Mouse (Mus musculus) MEL (cell line): ENCODE data around the gene Ttc9b. TPM values are rescaled to one million over a fixed set of nuclear protein-coding genes. Genes with fewer than 3 reads are reported as not detected.

Experiments used
- DNase-seq: peaks from one replicate; pipeline ENCODE4 v3.0.0; 2011; ENCODE audit warnings: low read depth, low spot score
- H3K27ac ChIP-seq: 2 replicates; pipeline ENCODE4 v1.5.1; 2012; ENCODE audit warnings: low read depth, mild to moderate bottlenecking, control low read depth, low read length, moderate library complexity; ENCODE audit not compliant: control insufficient read depth
- H3K27me3 ChIP-seq, 2 experiments: fragments of 150-350 bp in 1 of 2; sonication (generic) in 1 of 2; 2 replicates each; pipeline ENCODE4 v1.6.1; 2012; ENCODE audit warnings: low read length in 2 of 2, mild to moderate bottlenecking in 2 of 2, improper control_type of control experiment in 1 of 2, moderate library complexity in 1 of 2; ENCODE audit not compliant: insufficient read depth in 2 of 2, control insufficient read depth in 1 of 2
- H3K36me3 ChIP-seq, 2 experiments: 2 replicates each; pipeline ENCODE4 v1.6.1; 2012 to 2014; ENCODE audit warnings: low read length in 2 of 2, improper control_type of control experiment in 1 of 2, inconsistent platforms in 1 of 2, mild to moderate bottlenecking in 1 of 2; ENCODE audit not compliant: insufficient read depth in 2 of 2, control insufficient read depth in 1 of 2
- H3K4me1 ChIP-seq, 2 experiments: fragments of 150-350 bp in 1 of 2; sonication (generic) in 1 of 2; 2 replicates each; pipeline ENCODE4 v1.6.1; 2012; ENCODE audit warnings: low read length in 2 of 2, improper control_type of control experiment in 1 of 2, mild to moderate bottlenecking in 1 of 2; ENCODE audit not compliant: insufficient read depth in 2 of 2, control insufficient read depth in 1 of 2
- H3K4me3 ChIP-seq, 2 experiments: fragments of 150-350 bp in 1 of 2; sonication (generic) in 1 of 2; 2 replicates each; pipeline ENCODE4 v1.5.1; 2012; ENCODE audit warnings: low read depth in 2 of 2, low read length in 2 of 2, mild to moderate bottlenecking in 2 of 2, moderate library complexity in 2 of 2, control low read depth in 1 of 2, improper control_type of control experiment in 1 of 2; ENCODE audit not compliant: control insufficient read depth in 1 of 2, insufficient read depth in 1 of 2
- H3K79me2 ChIP-seq: 2 replicates; pipeline ENCODE4 v1.6.1; 2012; ENCODE audit warnings: mild to moderate bottlenecking, low read length, moderate library complexity; ENCODE audit not compliant: control insufficient read depth, poor library complexity, insufficient read depth
- H3K9ac ChIP-seq: 2 replicates; pipeline ENCODE4 v1.6.1; 2012; ENCODE audit warnings: low read depth, mild to moderate bottlenecking, control low read depth, low read length, moderate library complexity; ENCODE audit not compliant: control insufficient read depth, poor library complexity, severe bottlenecking
- H3K9me3 ChIP-seq: fragments of 150-350 bp; sonication (generic); replicated peaks from 2 replicates; pipeline ENCODE4 v1.6.1; 2012; ENCODE audit warnings: mild to moderate bottlenecking, low read length, improper control_type of control experiment, moderate library complexity; ENCODE audit not compliant: insufficient read depth
- CHD1 ChIP-seq: IDR thresholded peaks from 2 replicates; pipeline ENCODE4 v1.6.1; 2012; ENCODE audit warnings: low read depth, mild to moderate bottlenecking, inconsistent platforms, low read length, improper control_type of control experiment
- CHD2 ChIP-seq: IDR thresholded peaks from 2 replicates; pipeline ENCODE4 v1.6.1; 2011; ENCODE audit warnings: low read length, improper control_type of control experiment
- E2F4 ChIP-seq: IDR thresholded peaks from 2 replicates; pipeline ENCODE4 v1.6.1; 2011; ENCODE audit warnings: low read depth, low read length, improper control_type of control experiment, borderline replicate concordance
- EP300 ChIP-seq, 2 experiments: IDR thresholded peaks; 2 replicates each; pipeline ENCODE4 v1.6.1; 2011; ENCODE audit warnings: improper control_type of control experiment in 2 of 2, low read length in 2 of 2, low read depth in 1 of 2, mild to moderate bottlenecking in 1 of 2
- ETS1 ChIP-seq: IDR thresholded peaks from 2 replicates; pipeline ENCODE4 v1.6.1; 2012; ENCODE audit warnings: low read depth, mild to moderate bottlenecking, inconsistent platforms, low read length, improper control_type of control experiment, moderate library complexity
- GABPA ChIP-seq: IDR thresholded peaks from 2 replicates; pipeline ENCODE4 v1.6.1; 2012; ENCODE audit warnings: low read depth, mild to moderate bottlenecking, inconsistent platforms, low read length, improper control_type of control experiment, moderate library complexity
- JUND ChIP-seq: IDR thresholded peaks from 2 replicates; pipeline ENCODE4 v1.6.1; 2011; ENCODE audit warnings: low read depth, mild to moderate bottlenecking, improper control_type of control experiment, low read length
- MAFK ChIP-seq: IDR thresholded peaks from 2 replicates; pipeline ENCODE4 v1.6.1; 2011; ENCODE audit warnings: low read depth, mild to moderate bottlenecking, low read length, improper control_type of control experiment, borderline replicate concordance
- MEF2A ChIP-seq: IDR thresholded peaks from 2 replicates; pipeline ENCODE4 v1.6.1; 2014; ENCODE audit warnings: low read depth, mild to moderate bottlenecking, inconsistent platforms, low read length, improper control_type of control experiment; ENCODE audit not compliant: poor library complexity, insufficient replicate concordance, severe bottlenecking; ENCODE audit errors: extremely low read depth
- MXI1 ChIP-seq: IDR thresholded peaks from 2 replicates; pipeline ENCODE4 v1.6.1; 2011; ENCODE audit warnings: mild to moderate bottlenecking, low read depth, low read length, improper control_type of control experiment
- MYB ChIP-seq: IDR thresholded peaks from 2 replicates; pipeline ENCODE4 v1.6.1; 2011; ENCODE audit warnings: mild to moderate bottlenecking, low read depth, low read length, improper control_type of control experiment
- NRF1 ChIP-seq: IDR thresholded peaks from 2 replicates; pipeline ENCODE4 v1.6.1; 2014; ENCODE audit warnings: low read depth, mild to moderate bottlenecking, inconsistent platforms, low read length, improper control_type of control experiment, moderate library complexity; ENCODE audit not compliant: poor library complexity, insufficient read depth, severe bottlenecking
- POLR2A ChIP-seq, 2 experiments: IDR thresholded peaks; 2 replicates each; pipeline ENCODE4 v1.6.1; 2011 to 2012; ENCODE audit warnings: low read length in 2 of 2, mild to moderate bottlenecking in 2 of 2, control low read depth in 1 of 2, improper control_type of control experiment in 1 of 2, low read depth in 1 of 2, moderate library complexity in 1 of 2; ENCODE audit not compliant: control insufficient read depth in 1 of 2, insufficient read depth in 1 of 2, poor library complexity in 1 of 2
- POLR2AphosphoS2 ChIP-seq: IDR thresholded peaks from 2 replicates; pipeline ENCODE4 v1.6.1; 2011; ENCODE audit warnings: low read length, improper control_type of control experiment
- RAD21 ChIP-seq: IDR thresholded peaks from 2 replicates; pipeline ENCODE4 v1.6.1; 2011; ENCODE audit warnings: mild to moderate bottlenecking, low read depth, low read length, improper control_type of control experiment
- RCOR1 ChIP-seq: IDR thresholded peaks from 2 replicates; pipeline ENCODE4 v1.6.1; 2012; ENCODE audit warnings: low read depth, mild to moderate bottlenecking, inconsistent platforms, low read length, improper control_type of control experiment
- SIN3A ChIP-seq: IDR thresholded peaks from 2 replicates; pipeline ENCODE4 v1.6.1; 2012; ENCODE audit warnings: low read length, improper control_type of control experiment, inconsistent platforms
- TAL1 ChIP-seq: IDR thresholded peaks from 2 replicates; pipeline ENCODE4 v1.6.1; 2012; ENCODE audit warnings: mild to moderate bottlenecking, inconsistent platforms, low read length, moderate library complexity, mixed read lengths
- TCF12 ChIP-seq: IDR thresholded peaks from 2 replicates; pipeline ENCODE4 v1.6.1; 2014; ENCODE audit warnings: low read depth, mild to moderate bottlenecking, inconsistent platforms, low read length, improper control_type of control experiment, moderate library complexity
- ZC3H11A ChIP-seq: IDR thresholded peaks from 2 replicates; pipeline ENCODE4 v1.6.1; 2012; ENCODE audit warnings: low read depth, mild to moderate bottlenecking, inconsistent platforms, low read length, improper control_type of control experiment
- ZKSCAN1 ChIP-seq: IDR thresholded peaks from 2 replicates; pipeline ENCODE4 v1.6.1; 2012; ENCODE audit warnings: low read depth, mild to moderate bottlenecking, inconsistent platforms, low read length, improper control_type of control experiment, moderate library complexity
- ZMIZ1 ChIP-seq: IDR thresholded peaks from 2 replicates; pipeline ENCODE4 v1.6.1; 2012; ENCODE audit warnings: low read depth, mild to moderate bottlenecking, inconsistent platforms, low read length, improper control_type of control experiment, moderate library complexity
- polyA plus RNA-seq, 2 experiments: library from polyadenylated mRNA; stranded (reverse) in 1 of 2; unstranded in 1 of 2; fragments of >175 nt in 1 of 2; fragments of >200 nt in 1 of 2; gene quantifications; 2 replicates each; pipeline versions ENCODE4 v1.2.1 to v1.2.4; 2012; ENCODE audit warnings: low replicate concordance in 2 of 2, low read depth in 1 of 2; ENCODE audit not compliant: insufficient read length in 2 of 2, insufficient read depth in 1 of 2, missing spikeins in 1 of 2
- total RNA-seq: library from RNA; depleted of rRNA; stranded (reverse); fragments of 300-350 nt; gene quantifications from 2 replicates; pipeline ENCODE4 v1.2.3, GENCODE M21; 2012

Gene Ttc9b
- total and polyA plus RNA-seq, 3 experiments, result 0.19 TPM; not detected in 1

DNA sequence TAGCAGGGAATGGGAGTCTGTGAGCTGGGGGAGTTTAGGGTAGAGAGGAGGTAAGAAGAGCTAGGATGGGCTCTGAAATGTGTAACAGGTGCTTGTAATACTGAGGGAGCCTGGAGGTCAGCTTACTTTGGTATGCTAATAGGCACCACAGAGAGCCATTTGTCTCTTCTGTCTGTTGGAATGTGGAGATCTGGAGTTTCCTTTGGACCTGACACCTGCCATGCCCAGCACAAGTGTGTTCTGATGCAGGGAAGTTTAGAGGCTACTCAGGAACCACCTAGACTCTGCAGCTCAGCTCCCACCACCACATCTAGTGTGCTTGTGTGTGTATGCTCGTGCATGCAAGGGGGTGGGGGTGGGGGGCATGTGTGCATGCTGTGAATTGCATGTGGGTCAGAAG lies 31.5 kb upstream of the Ttc9b start:
- Histone ChIP-seq H3K4me1 (no peaks in the 10 kb centered on the region), H3K27me3 (no peaks in the 10 kb centered on the region), H3K27ac (no peak overlapping the region), H3K9ac (no peak overlapping the region), H3K4me3 (no peak overlapping the region), H3K9me3 (no peaks in the 10 kb centered on the region), H3K79me2 (no peaks in the 10 kb centered on the region), H3K36me3 (peaks cover 0 to 13% of the 10 kb centered on the region in 2 experiments; a peak in 2 of 4 replicates)
- DNase-seq, result no peak
- TF ChIP-seq ZC3H11A (no peak), EP300 (IDR thresholded peaks at IDR 0.05; ENCODE audit: low read depth in 1 of 2, low read length in 2 of 2) (no peak), RCOR1 (no peak), ZMIZ1 (no peak), MAFK (no peak), NRF1 (no peak), POLR2A (IDR thresholded peaks at IDR 0.05; ENCODE audit: control insufficient read depth in 1 of 2, insufficient read depth in 1 of 2, low read depth in 1 of 2, low read length in 2 of 2, poor library complexity in 1 of 2) (no peak), JUND (no peak), TAL1 (no peak), MEF2A (no peak), GABPA (no peak), POLR2AphosphoS2 (no peak), MYB (no peak), RAD21 (no peak), ZKSCAN1 (no peak), ETS1 (no peak), E2F4 (no peak), SIN3A (no peak), CHD2 (no peak), CHD1 (no peak)

DNA sequence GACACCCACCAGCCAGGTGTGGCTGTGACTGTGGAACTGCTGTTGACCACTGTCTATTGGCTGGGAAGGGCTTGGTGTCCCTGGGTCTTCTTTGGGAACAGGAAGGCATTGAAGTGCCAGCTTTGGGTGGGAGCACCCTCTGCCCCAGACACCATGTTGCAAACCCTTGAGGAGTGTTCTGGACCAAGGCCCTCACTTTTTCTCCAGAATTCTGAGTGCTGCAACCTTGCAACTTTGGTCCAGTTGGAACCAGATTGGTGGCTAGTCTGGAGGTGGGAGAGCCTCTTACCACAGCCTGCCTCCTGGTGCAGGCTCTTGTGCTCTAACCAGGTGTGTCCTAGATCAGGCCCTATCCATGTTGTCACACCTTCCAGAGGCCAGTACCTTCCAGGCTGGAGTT lies 28.7 kb upstream of the Ttc9b start:
- peaks cover 0 to 14% of the 10 kb centered on the region in 2 experiments; a peak in 2 of 4 replicates for H3K36me3 ChIP-seq
- DNase-seq, result no peak

More for the DNA sequence above, 28.7 kb upstream of the Ttc9b start:
- H3K4me3 ChIP-seq, result no peak overlapping the region
- TF ChIP-seq RCOR1 (no peak), POLR2A (IDR thresholded peaks at IDR 0.05; ENCODE audit: control insufficient read depth in 1 of 2, insufficient read depth in 1 of 2, low read depth in 1 of 2, low read length in 2 of 2, poor library complexity in 1 of 2) (no peak), EP300 (IDR thresholded peaks at IDR 0.05; ENCODE audit: low read depth in 1 of 2, low read length in 2 of 2) (no peak), TCF12 (no peak), MXI1 (no peak)
- no peaks in the 10 kb centered on the region for H3K4me1 ChIP-seq
- H3K27ac ChIP-seq, result no peak overlapping the region
- H3K9me3 ChIP-seq, result no peaks in the 10 kb centered on the region
- no peaks in the 10 kb centered on the region for H3K27me3 ChIP-seq
- no peak overlapping the region for H3K9ac ChIP-seq
- no peaks in the 10 kb centered on the region for H3K79me2 ChIP-seq
